ENCODE assay signal across 23 mouse cellular contexts in the genomic region with DNA sequence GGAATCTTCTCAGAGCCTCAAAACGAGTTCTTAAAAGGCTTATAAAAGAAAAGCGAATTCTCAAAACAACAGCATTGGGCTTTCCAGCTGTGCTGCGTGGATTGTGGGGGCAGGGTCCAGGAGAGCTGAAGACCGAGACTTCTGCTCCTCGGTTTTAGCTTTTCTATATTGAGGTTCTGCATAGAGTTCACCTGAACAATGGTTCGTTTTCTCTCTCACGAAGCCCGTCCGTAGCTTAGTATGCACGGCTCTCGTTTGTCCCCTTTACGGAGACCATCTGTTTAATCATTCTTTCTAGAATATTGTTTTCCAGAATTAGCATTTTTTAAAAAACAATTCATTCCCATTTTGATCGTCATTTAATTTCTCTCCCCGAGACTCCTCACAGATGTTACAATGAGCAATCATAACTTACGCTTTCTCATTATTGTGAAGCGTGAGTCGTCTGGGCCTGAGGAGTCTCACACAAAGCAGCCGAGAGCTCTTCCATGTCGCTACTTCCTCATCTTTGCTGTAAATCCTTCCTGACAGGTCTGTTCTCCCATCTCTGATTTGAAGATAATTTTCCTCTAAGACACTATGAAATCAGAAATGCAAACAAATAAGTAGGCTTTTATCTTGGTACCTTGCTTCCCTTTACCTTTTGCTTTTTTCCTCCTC.
A peak's percentile ranks its signal among the peaks of the same experiment; 100 is the strongest.
DNase-seq lines count a peak whose midpoint lies in the region; ATAC-seq and TF ChIP-seq lines count a peak whose summit lies in the region.
"Had no signal": no experiment of that assay in that cellular context is flagged by ENCODE, and none has a peak within 500 bp of the region (broad histone marks: within the 10 kb centered on the region; RNA-seq: fewer than 3 reads in every experiment).

No protein-coding gene starts in this region.

- no peak for TF ChIP-seq CTCF in hindbrain, postnatal 0 days (IDR thresholded peaks at IDR 0.05; ENCODE audit: low read depth)

- no peak overlapping the region for H3K4me2 ChIP-seq in forebrain, embryonic 12.5 days
- no peak overlapping the region for H3K4me2 ChIP-seq in forebrain, embryonic 11.5 days (ENCODE audit: low read depth, low read length, severe bottlenecking)
- H3K4me2 ChIP-seq in midbrain, embryonic 12.5 days (replicated peaks), result no peak overlapping the region
- no peak overlapping the region for H3K4me2 ChIP-seq in midbrain, embryonic 11.5 days
- H3K4me2 ChIP-seq in hindbrain, postnatal 0 days (ENCODE audit: low read depth, low read length), result no peak overlapping the region
- no peak overlapping the region for H3K4me2 ChIP-seq in neural tube, embryonic 15.5 days
- H3K4me2 ChIP-seq: embryonic facial prominence, embryonic 12.5 days; heart, embryonic 15.5 days; kidney, embryonic 15.5 days; liver, embryonic 11.5 days; stomach, embryonic 15.5 days had no signal

- no peak overlapping the region for H3K27ac ChIP-seq in forebrain, embryonic 12.5 days
- no peak overlapping the region for H3K27ac ChIP-seq in forebrain, embryonic 11.5 days (ENCODE audit: low read depth, low read length)
- 0 out of 2 replicates have a peak overlapping the region, but pooled peaks have one; percentile 1 for H3K27ac ChIP-seq in midbrain, embryonic 12.5 days (replicated peaks)
- no peak overlapping the region for H3K27ac ChIP-seq in midbrain, embryonic 11.5 days (ENCODE audit: low read depth, low read length)
- H3K27ac ChIP-seq in hindbrain, postnatal 0 days, result no peak overlapping the region; the same call in 1 of the 2 replicates
- peak overlapping the region; percentile 66; the same call in 1 of the 2 replicates for H3K27ac ChIP-seq in neural tube, embryonic 15.5 days (replicated peaks)
- H3K27ac ChIP-seq: embryonic facial prominence, embryonic 12.5 days; heart, embryonic 15.5 days; kidney, embryonic 15.5 days; stomach, embryonic 15.5 days had no signal

- peak; percentile 69; the same call in 1 of the 2 replicates for ATAC-seq in forebrain, embryonic 12.5 days (ENCODE audit: low FRiP score)
- ATAC-seq in forebrain, embryonic 11.5 days (replicated peaks; ENCODE audit: low FRiP score), result no peak
- no peak for ATAC-seq in midbrain, embryonic 12.5 days (ENCODE audit: low FRiP score, low read depth)
- ATAC-seq in midbrain, embryonic 11.5 days (ENCODE audit: low FRiP score), result no peak
- no peak for ATAC-seq in hindbrain, postnatal 0 days
- peak; percentile 62; the same call in 1 of the 2 replicates for ATAC-seq in neural tube, embryonic 15.5 days (ENCODE audit: low FRiP score)
- ATAC-seq: intestine, postnatal 0 days had no signal

- no peaks in the 10 kb centered on the region for H3K9me3 ChIP-seq in forebrain, embryonic 12.5 days
- no peaks in the 10 kb centered on the region for H3K9me3 ChIP-seq in forebrain, embryonic 11.5 days (ENCODE audit: control insufficient read depth, low read length)
- no peaks in the 10 kb centered on the region for H3K9me3 ChIP-seq in midbrain, embryonic 12.5 days
- no peaks in the 10 kb centered on the region for H3K9me3 ChIP-seq in midbrain, embryonic 11.5 days (ENCODE audit: control insufficient read depth, low read length)
- H3K9me3 ChIP-seq in hindbrain, postnatal 0 days (ENCODE audit: low read length), result no peaks in the 10 kb centered on the region
- no peaks in the 10 kb centered on the region for H3K9me3 ChIP-seq in neural tube, embryonic 15.5 days (replicated peaks)
- H3K9me3 ChIP-seq: embryonic facial prominence, embryonic 12.5 days; heart, embryonic 15.5 days; kidney, embryonic 15.5 days; stomach, embryonic 15.5 days had no signal

- no peak overlapping the region for H3K4me3 ChIP-seq in forebrain, embryonic 12.5 days (replicated peaks)
- no peak overlapping the region for H3K4me3 ChIP-seq in forebrain, embryonic 11.5 days (ENCODE audit: low read depth, low read length)
- no peak overlapping the region for H3K4me3 ChIP-seq in midbrain, embryonic 12.5 days
- H3K4me3 ChIP-seq in midbrain, embryonic 11.5 days (ENCODE audit: low read depth, low read length), result no peak overlapping the region
- H3K4me3 ChIP-seq in hindbrain, postnatal 0 days (ENCODE audit: low read length), result no peak overlapping the region
- no peak overlapping the region for H3K4me3 ChIP-seq in neural tube, embryonic 15.5 days (replicated peaks)
- H3K4me3 ChIP-seq: embryonic facial prominence, embryonic 12.5 days; erythroblast, embryonic 14.5 days; heart, embryonic 15.5 days; kidney, embryonic 15.5 days; stomach, embryonic 15.5 days had no signal

- peaks cover 3% of the 10 kb centered on the region; the same call in 1 of the 2 replicates for H3K4me1 ChIP-seq in forebrain, embryonic 12.5 days
- H3K4me1 ChIP-seq in forebrain, embryonic 11.5 days (replicated peaks; ENCODE audit: control insufficient read depth, insufficient read depth, low read length), result no peaks in the 10 kb centered on the region
- H3K4me1 ChIP-seq in midbrain, embryonic 12.5 days, result no peaks in the 10 kb centered on the region
- H3K4me1 ChIP-seq in midbrain, embryonic 11.5 days (ENCODE audit: control insufficient read depth, insufficient read depth, low read length), result peaks cover 3% of the 10 kb centered on the region; the same call in 1 of the 2 replicates
- H3K4me1 ChIP-seq in hindbrain, postnatal 0 days (ENCODE audit: insufficient read depth, low read length), result no peaks in the 10 kb centered on the region
- no peaks in the 10 kb centered on the region for H3K4me1 ChIP-seq in neural tube, embryonic 15.5 days
- H3K4me1 ChIP-seq: embryonic facial prominence, embryonic 12.5 days; heart, embryonic 15.5 days; kidney, embryonic 15.5 days; stomach, embryonic 15.5 days had no signal

- DNase-seq in forebrain, embryonic 11.5 days (ENCODE audit: low spot score), result no peak
- no peak for DNase-seq in midbrain, embryonic 11.5 days (ENCODE audit: low spot score, missing footprints)
- peak; percentile 32 for DNase-seq in hindbrain, postnatal 0 days (ENCODE audit: low spot score)
- no peak for DNase-seq in urinary bladder, adult 2 months (ENCODE audit: low spot score)
- no peak for DNase-seq in thymus, postnatal 36 days
- DNase-seq: adrenal gland, adult 8-10 months; cerebellum, adult 9-11 months; gastrocnemius, postnatal 25 days; kidney, postnatal 4 days; lung, adult 2 months; lung, postnatal 36 days; right cerebral cortex, postnatal 14 days; thymus, adult 18-20 months had no signal

- no peaks in the 10 kb centered on the region for H3K27me3 ChIP-seq in forebrain, embryonic 12.5 days
- no peaks in the 10 kb centered on the region for H3K27me3 ChIP-seq in forebrain, embryonic 11.5 days (ENCODE audit: control insufficient read depth, insufficient read depth, low read length)
- no peaks in the 10 kb centered on the region for H3K27me3 ChIP-seq in midbrain, embryonic 12.5 days
- H3K27me3 ChIP-seq in midbrain, embryonic 11.5 days (ENCODE audit: control insufficient read depth, insufficient read depth, low read length), result no peaks in the 10 kb centered on the region
- no peaks in the 10 kb centered on the region for H3K27me3 ChIP-seq in hindbrain, postnatal 0 days (ENCODE audit: insufficient read depth, low read length)
- no peaks in the 10 kb centered on the region for H3K27me3 ChIP-seq in neural tube, embryonic 15.5 days (replicated peaks)
- H3K27me3 ChIP-seq: embryonic facial prominence, embryonic 12.5 days; kidney, embryonic 15.5 days; stomach, embryonic 15.5 days had no signal

- 65% methylated on average over 19 of the region's 19 CpGs for WGBS in forebrain, embryonic 12.5 days
- 74% methylated on average over 19 of the region's 19 CpGs for WGBS in forebrain, embryonic 11.5 days
- 66% methylated on average over 19 of the region's 19 CpGs for WGBS in midbrain, embryonic 12.5 days
- 75% methylated on average over 19 of the region's 19 CpGs for WGBS in midbrain, embryonic 11.5 days
- 63% methylated on average over 19 of the region's 19 CpGs for WGBS in hindbrain, postnatal 0 days
- 46% methylated on average over 19 of the region's 19 CpGs for WGBS in neural tube, embryonic 15.5 days

- peaks cover 6% of the 10 kb centered on the region; the same call in 1 of the 2 replicates for H3K36me3 ChIP-seq in forebrain, embryonic 12.5 days (replicated peaks)
- H3K36me3 ChIP-seq in forebrain, embryonic 11.5 days (ENCODE audit: control insufficient read depth, insufficient read depth, low read length), result no peaks in the 10 kb centered on the region
- H3K36me3 ChIP-seq in midbrain, embryonic 12.5 days, result peaks cover 8% of the 10 kb centered on the region; the same call in 1 of the 2 replicates
- H3K36me3 ChIP-seq in midbrain, embryonic 11.5 days (ENCODE audit: control insufficient read depth, insufficient read depth, low read length), result peaks cover 2% of the 10 kb centered on the region; the same call in 1 of the 2 replicates
- peaks cover 5% of the 10 kb centered on the region; the same call in 1 of the 2 replicates for H3K36me3 ChIP-seq in hindbrain, postnatal 0 days (ENCODE audit: insufficient read depth, low read length)
- peaks cover 7% of the 10 kb centered on the region for H3K36me3 ChIP-seq in neural tube, embryonic 15.5 days
- H3K36me3 ChIP-seq: embryonic facial prominence, embryonic 12.5 days; heart, embryonic 15.5 days; kidney, embryonic 15.5 days; stomach, embryonic 15.5 days had no signal

- no peak overlapping the region for H3K9ac ChIP-seq in forebrain, embryonic 12.5 days
- no peak overlapping the region for H3K9ac ChIP-seq in forebrain, embryonic 11.5 days (ENCODE audit: low read length)
- no peak overlapping the region for H3K9ac ChIP-seq in midbrain, embryonic 12.5 days (replicated peaks)
- H3K9ac ChIP-seq in midbrain, embryonic 11.5 days (ENCODE audit: low read length), result no peak overlapping the region
- no peak overlapping the region for H3K9ac ChIP-seq in hindbrain, postnatal 0 days (replicated peaks; ENCODE audit: low read length)
- H3K9ac ChIP-seq in neural tube, embryonic 15.5 days (replicated peaks), result no peak overlapping the region
- H3K9ac ChIP-seq: embryonic facial prominence, embryonic 12.5 days; heart, embryonic 15.5 days; kidney, embryonic 15.5 days; stomach, embryonic 15.5 days had no signal

Comparison
In these comparisons a context has a peak if more than half of its experiments do, and no peak if none do; other contexts are left out.
1. ATAC-seq: peak in forebrain, embryonic 12.5 days (single experiment) and neural tube, embryonic 15.5 days (single experiment); none in forebrain, embryonic 11.5 days (single experiment), midbrain, embryonic 12.5 days (single experiment), midbrain, embryonic 11.5 days (single experiment) and hindbrain, postnatal 0 days (single experiment).
2. H3K27ac ChIP-seq: peak in midbrain, embryonic 12.5 days (single experiment) and neural tube, embryonic 15.5 days (single experiment); none in forebrain, embryonic 12.5 days (single experiment), forebrain, embryonic 11.5 days (single experiment), midbrain, embryonic 11.5 days (single experiment) and hindbrain, postnatal 0 days (single experiment).